Mouse (Mus musculus) lung, embryonic 15.5 days (tissue): ENCODE data around the gene Vmn1r22. TPM values are rescaled to one million over a fixed set of nuclear protein-coding genes. Genes with fewer than 3 reads are reported as not detected.
"Not testable (repeated sequence)": the region's sequence is repeated elsewhere in the genome, so short reads cannot be mapped to it uniquely, and the experiment has no call there.

Experiments
- ATAC-seq: fragments of 200-750 bp; cut with Nextera tagmentation; 2 replicates; pipeline ENCODE4 v1.8.0; 2017; ENCODE audit warnings: moderate number of reproducible peaks, borderline replicate concordance; ENCODE audit not compliant: low FRiP score, low TSS enrichment; ENCODE audit errors: extremely low read depth
- H3K27ac ChIP-seq: fragments of 300-500 bp; sonication (generic); 2 replicates; pipeline ENCODE4 v1.5.1; 2015; ENCODE audit warnings: moderate library complexity, mild to moderate bottlenecking, inconsistent platforms
- H3K27me3 ChIP-seq: fragments of 300-500 bp; sonication (generic); 2 replicates; pipeline ENCODE4 v1.6.1; 2015; ENCODE audit warnings: inconsistent platforms
- H3K36me3 ChIP-seq: fragments of 300-500 bp; sonication (generic); 2 replicates; pipeline ENCODE4 v1.6.1; 2015; ENCODE audit warnings: inconsistent platforms
- H3K4me1 ChIP-seq: fragments of 300-500 bp; sonication (generic); 2 replicates; pipeline ENCODE4 v1.6.1; 2015; ENCODE audit warnings: inconsistent platforms
- H3K4me2 ChIP-seq: fragments of 300-500 bp; sonication (generic); 2 replicates; pipeline ENCODE4 v1.6.1; 2015; ENCODE audit warnings: inconsistent platforms, mild to moderate bottlenecking, moderate library complexity
- H3K4me3 ChIP-seq: fragments of 300-500 bp; sonication (generic); 2 replicates; pipeline ENCODE4 v1.5.1; 2015; ENCODE audit warnings: mild to moderate bottlenecking, inconsistent platforms
- H3K9ac ChIP-seq: fragments of 300-500 bp; sonication (generic); 2 replicates; pipeline ENCODE4 v1.6.1; 2015; ENCODE audit warnings: inconsistent platforms
- H3K9me3 ChIP-seq: fragments of 300-500 bp; sonication (generic); 2 replicates; pipeline ENCODE4 v1.6.1; 2016; ENCODE audit warnings: inconsistent platforms
- WGBS: fragments of 180-500 bp; shearing (Covaris S2); methylation state at CpG from one replicate; pipeline ENCODE4 v1.1.7; 2015; 5-methylcytosine and 5-hydroxymethylcytosine counted together
- polyA plus RNA-seq: library from polyadenylated mRNA; unstranded; fragments of >200 nt; fragmentation: Nextera tagmentation; extraction: Ambion mirVana; gene quantifications from 2 replicates; pipeline ENCODE4 v1.2.1, GENCODE M21; 2015

Gene Vmn1r22
- polyA plus RNA-seq, result not detected in 2 replicates

DNA sequence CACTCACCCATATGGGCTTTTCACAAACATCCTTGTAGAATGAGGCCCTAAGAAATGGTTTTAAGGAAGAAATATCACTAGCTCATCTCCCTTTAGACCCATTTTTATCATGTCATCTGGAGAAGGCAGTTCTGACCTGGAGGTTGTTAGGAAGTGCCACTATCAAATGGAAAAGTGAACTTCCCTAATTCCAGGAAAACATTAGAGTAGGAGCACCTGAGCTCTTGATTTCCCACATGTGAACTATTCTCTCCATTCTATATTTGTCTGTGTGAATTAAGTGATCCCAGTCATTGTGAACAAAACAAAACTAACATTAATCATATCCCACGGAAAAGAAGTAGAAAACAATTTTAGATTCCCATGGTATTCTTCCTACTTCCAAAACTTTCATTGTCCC, at the start of gene Vmn1r22:
Gene Vmn1r22, minus strand, starts transcription at position 101 of the 400 bp plus-strand sequence.
- Histone ChIP-seq H3K27me3 (no peaks in the 10 kb centered on the region), H3K4me3 (no peak within 1 kb of the TSS), H3K36me3 (no peaks in the 10 kb centered on the region), H3K4me2 (no peak within 1 kb of the TSS), H3K9me3 (no peaks in the 10 kb centered on the region), H3K27ac (no peak within 1 kb of the TSS), H3K4me1 (no peaks in the 10 kb centered on the region), H3K9ac (no peak within 1 kb of the TSS)
- WGBS, result 78% methylated on average over 1 of the region's 1 CpGs
- no peak for ATAC-seq

DNA sequence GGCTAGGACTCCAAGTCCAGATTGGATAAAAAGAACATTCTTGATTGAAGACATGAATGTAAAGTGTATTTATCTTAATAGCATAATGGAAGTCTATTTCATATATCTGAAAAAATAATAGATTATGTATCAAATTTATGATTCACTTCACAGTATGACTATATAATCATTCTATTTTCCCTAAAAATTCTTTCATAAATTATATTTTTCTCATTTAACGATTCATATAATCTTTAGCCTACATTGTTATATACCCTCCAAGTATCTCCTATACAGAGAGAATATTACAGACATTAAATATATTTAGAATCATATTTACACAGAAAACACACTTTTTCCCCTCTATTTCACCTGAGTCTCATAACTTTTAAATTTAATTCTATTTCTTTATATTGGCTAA, 18.9 kb upstream of the Vmn1r22 start, which contains the start of gene Vmn1r23:
Gene Vmn1r23, minus strand, starts transcription at position 101 of the 400 bp plus-strand sequence.
- 93% methylated on average over 1 of the region's 1 CpGs for WGBS
- Histone ChIP-seq H3K4me2 (no peak within 1 kb of the TSS), H3K4me3 (no peak within 1 kb of the TSS), H3K9me3 (no peaks in the 10 kb centered on the region), H3K36me3 (no peaks in the 10 kb centered on the region), H3K27me3 (no peaks in the 10 kb centered on the region), H3K4me1 (no peaks in the 10 kb centered on the region), H3K9ac (no peak within 1 kb of the TSS), H3K27ac (no peak within 1 kb of the TSS)
- no peak for ATAC-seq

DNA sequence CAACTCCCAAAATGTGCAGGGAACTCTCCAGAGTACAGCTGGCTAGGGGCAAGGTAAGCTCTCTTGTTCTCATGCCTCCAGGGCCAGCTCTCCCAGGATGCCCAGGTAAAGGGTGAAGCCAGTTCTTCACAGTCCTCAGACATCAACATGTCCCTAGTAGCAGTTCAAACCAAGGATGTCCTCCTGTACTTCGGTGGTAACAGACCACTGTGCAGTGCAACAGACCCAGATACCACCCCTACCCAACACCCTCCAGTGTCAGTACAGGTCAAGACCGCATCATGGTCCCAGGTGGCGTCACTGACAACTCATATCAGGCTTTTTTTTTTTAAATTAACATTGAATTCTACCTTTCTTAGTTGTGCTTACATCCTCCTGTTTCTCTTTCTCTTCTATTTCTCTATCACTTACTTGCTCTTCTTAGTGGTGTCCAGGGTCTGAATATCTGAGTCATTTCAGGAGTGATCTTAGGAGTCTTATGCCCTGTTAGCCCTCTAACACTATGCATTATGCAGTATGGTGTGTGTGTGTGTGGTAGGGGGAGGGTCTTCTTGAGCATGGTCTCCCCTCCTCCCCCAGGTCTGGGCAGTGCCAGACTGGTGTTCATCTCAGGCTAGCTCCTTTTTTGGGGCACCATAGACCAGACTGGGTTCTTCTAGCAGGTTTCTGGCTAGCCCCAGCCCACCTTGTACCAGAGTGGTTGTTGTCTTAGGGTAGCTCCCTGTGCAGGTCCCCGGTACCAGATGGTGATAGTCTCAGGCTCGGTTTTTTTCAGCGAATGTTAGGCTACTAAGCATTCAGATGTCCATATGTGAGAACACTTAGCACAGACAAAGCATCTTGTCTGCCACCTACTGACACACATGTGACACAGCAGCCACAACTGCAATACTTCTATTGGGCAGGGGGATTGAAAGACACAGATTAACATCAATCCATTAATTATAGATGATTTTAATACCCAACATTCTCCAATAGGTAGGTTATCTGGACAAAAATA, 48.5 kb downstream of the Vmn1r22 start:
- Histone ChIP-seq H3K4me3 (no peak overlapping the region), H3K9ac (no peak overlapping the region), H3K27me3 (no peaks in the 10 kb centered on the region), H3K27ac (no peak overlapping the region), H3K36me3 (no peaks in the 10 kb centered on the region), H3K9me3 (no peaks in the 10 kb centered on the region), H3K4me1 (no peaks in the 10 kb centered on the region), H3K4me2 (no peak overlapping the region)
- ATAC-seq, result no peak
- 43% methylated on average over 6 of the region's 6 CpGs for WGBS

DNA sequence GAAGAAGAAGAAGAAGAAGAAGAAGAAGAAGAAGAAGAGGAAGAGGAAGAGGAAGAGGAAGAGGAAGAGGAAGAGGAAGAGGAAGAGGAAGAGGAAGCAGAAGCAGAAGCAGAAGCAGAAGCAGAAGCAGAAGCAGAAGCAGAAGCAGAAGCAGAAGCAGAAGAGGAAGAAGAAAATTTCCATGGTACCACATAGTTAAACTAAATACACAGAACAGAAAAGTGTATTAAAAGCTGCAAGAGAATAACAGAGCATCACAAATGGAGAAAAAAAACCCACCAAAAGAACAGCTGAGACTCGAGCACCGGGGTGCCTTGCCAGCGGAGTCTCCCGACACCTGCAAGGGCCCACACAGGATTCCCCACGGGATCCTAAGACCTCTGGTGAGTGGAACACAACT, 56.7 kb downstream of the Vmn1r22 start:
- H3K4me1 ChIP-seq, ATAC-seq, H3K27me3 ChIP-seq, H3K27ac ChIP-seq, H3K4me2 ChIP-seq, H3K4me3 ChIP-seq, H3K9me3 ChIP-seq, H3K36me3 ChIP-seq, H3K9ac ChIP-seq: not testable (repeated sequence)
- 79% methylated on average over 5 of the region's 5 CpGs for WGBS

DNA sequence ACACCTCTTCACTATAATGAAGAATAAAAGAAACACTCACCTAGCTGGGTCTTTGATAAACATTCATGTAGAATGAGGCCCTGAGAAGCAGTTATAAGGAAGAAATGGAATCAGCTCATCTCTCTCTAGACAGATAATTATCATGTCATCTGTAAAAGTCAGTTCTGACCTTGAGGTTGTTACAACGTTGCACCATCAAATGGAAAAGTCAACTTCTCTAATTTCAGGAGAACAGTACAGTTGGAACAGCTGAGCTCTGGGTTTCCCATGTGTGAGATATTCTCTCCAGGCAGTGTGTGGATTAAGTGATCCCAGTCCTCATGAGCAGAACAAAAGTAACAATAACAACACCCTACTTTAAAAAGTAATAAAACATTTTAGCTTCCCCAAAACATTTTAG, 57.5 kb downstream of the Vmn1r22 start, which contains the start of gene Vmn1r21:
Gene Vmn1r21, minus strand, starts transcription at position 58 of the 400 bp plus-strand sequence.
- H3K9me3 ChIP-seq, result no peaks in the 10 kb centered on the region
- 25% methylated on average over 1 of the region's 1 CpGs for WGBS
- no peaks in the 10 kb centered on the region for H3K4me1 ChIP-seq
- no peaks in the 10 kb centered on the region for H3K27me3 ChIP-seq
- no peaks in the 10 kb centered on the region for H3K36me3 ChIP-seq
- no peak within 1 kb of the TSS for H3K4me2 ChIP-seq
- ATAC-seq, result no peak
- no peak within 1 kb of the TSS for H3K9ac ChIP-seq
- H3K4me3 ChIP-seq, result no peak within 1 kb of the TSS
- no peak within 1 kb of the TSS for H3K27ac ChIP-seq

Other genes with a start within 250 kb of the Vmn1r22 start
- 16.5 and 16.9 TPM in 2 replicates for gene Pyurf, start 215.9 kb downstream of the Vmn1r22 start, polyA plus RNA-seq
- 28.1 and 29.0 TPM in 2 replicates for gene Lancl2, start 205.5 kb downstream of the Vmn1r22 start, polyA plus RNA-seq
- 32.5 and 35.9 TPM in 2 replicates for gene Vopp1, start 82.9 kb downstream of the Vmn1r22 start, polyA plus RNA-seq
- gene Vmn1r21, start 57.7 kb downstream of the Vmn1r22 start, polyA plus RNA-seq, result not detected in 2 replicates
- not detected in 2 replicates for gene Vmn1r23, start 18.8 kb upstream of the Vmn1r22 start, polyA plus RNA-seq
- not detected in 2 replicates for gene Vmn1r24, start 53.5 kb upstream of the Vmn1r22 start, polyA plus RNA-seq
- gene Vmn1r25, start 72.8 kb upstream of the Vmn1r22 start, polyA plus RNA-seq, result not detected in 2 replicates
- not detected in 2 replicates for gene Vmn1r26, start 107.1 kb upstream of the Vmn1r22 start, polyA plus RNA-seq